ENCODE assay signal across 28 mouse cellular contexts in the genomic region with DNA sequence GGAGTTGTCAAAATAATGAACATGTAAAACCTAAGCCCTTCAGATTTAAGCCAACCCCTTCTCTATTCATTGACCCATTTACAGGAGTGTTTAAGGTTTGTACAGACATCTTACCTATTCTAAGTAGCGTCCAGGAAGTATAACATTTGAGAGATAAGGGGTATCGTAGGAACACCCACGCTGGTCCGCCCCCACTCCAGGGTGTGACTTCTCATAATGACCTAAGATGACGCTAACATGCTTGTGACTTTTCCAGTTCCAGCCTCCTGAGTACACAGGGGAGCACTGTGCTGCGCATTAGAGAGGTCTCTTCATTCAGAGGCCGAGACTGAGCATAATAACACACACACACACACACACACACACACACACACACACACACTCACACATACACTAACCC.
DNase-seq lines count a peak whose midpoint lies in the region; ATAC-seq and TF ChIP-seq lines count a peak whose summit lies in the region.
"Had no signal": no experiment of that assay in that cellular context is flagged by ENCODE, and none has a peak within 500 bp of the region (broad histone marks: within the 10 kb centered on the region; RNA-seq: fewer than 3 reads in every experiment).

No protein-coding gene starts in this region.

- H3K27me3 ChIP-seq in intestine, embryonic 15.5 days (replicated peaks), result no peaks in the 10 kb centered on the region
- no peaks in the 10 kb centered on the region for H3K27me3 ChIP-seq in lung, embryonic 14.5 days (ENCODE audit: insufficient read depth, low read length)
- no peaks in the 10 kb centered on the region for H3K27me3 ChIP-seq in stomach, embryonic 15.5 days (replicated peaks)
- H3K27me3 ChIP-seq: embryonic facial prominence, embryonic 15.5 days; forebrain, embryonic 13.5 days; liver, embryonic 12.5 days; midbrain, embryonic 13.5 days; neural tube, embryonic 13.5 days; Patski had no signal

- WGBS in intestine, embryonic 15.5 days, result 64% methylated on average over 7 of the region's 7 CpGs
- WGBS in lung, embryonic 14.5 days, result 55% methylated on average over 7 of the region's 7 CpGs
- WGBS in stomach, embryonic 15.5 days, result 69% methylated on average over 7 of the region's 7 CpGs

- DNase-seq in lung, embryonic 14.5 days, result peak; percentile 22
- DNase-seq in lung, postnatal 14 days, result peak; percentile 28
- DNase-seq in cerebellum, postnatal 36 days, result no peak
- no peak for DNase-seq in retina, postnatal 1 day
- no peak for DNase-seq in right cerebral cortex, adult 18-20 months
- DNase-seq: adrenal gland, postnatal 14 days; cerebellum, adult 11 months; cerebellum, postnatal 10 days; gastrocnemius, postnatal 25 days; heart, adult 18-20 months; heart, postnatal 4 days; kidney, adult 2 months; layer of hippocampus, postnatal 36 days; left cerebral cortex, postnatal 4 days; liver, postnatal 0 days; right cerebral cortex, postnatal 25 days had no signal

- H3K4me3 ChIP-seq in intestine, embryonic 15.5 days (replicated peaks), result no peak overlapping the region
- no peak overlapping the region for H3K4me3 ChIP-seq in lung, embryonic 14.5 days (ENCODE audit: low read depth, low read length)
- H3K4me3 ChIP-seq in stomach, embryonic 15.5 days (replicated peaks), result no peak overlapping the region
- H3K4me3 ChIP-seq: embryonic facial prominence, embryonic 10.5 days; embryonic facial prominence, embryonic 15.5 days; forebrain, embryonic 13.5 days; liver, embryonic 12.5 days; midbrain, embryonic 13.5 days; neural tube, embryonic 13.5 days had no signal

- no peak overlapping the region for H3K9ac ChIP-seq in intestine, embryonic 15.5 days
- H3K9ac ChIP-seq in lung, embryonic 14.5 days, result no peak overlapping the region
- no peak overlapping the region for H3K9ac ChIP-seq in stomach, embryonic 15.5 days
- H3K9ac ChIP-seq: embryonic facial prominence, embryonic 15.5 days; forebrain, embryonic 13.5 days; hindbrain, embryonic 14.5 days; liver, embryonic 12.5 days; liver, postnatal 0 days; midbrain, embryonic 13.5 days; neural tube, embryonic 13.5 days had no signal

- ATAC-seq in intestine, embryonic 15.5 days, result 0 out of 2 replicates have a peak, but pooled peaks have one; percentile 4
- ATAC-seq in lung, embryonic 14.5 days (ENCODE audit: insufficient read depth), result no peak
- ATAC-seq in stomach, embryonic 15.5 days (ENCODE audit: insufficient read depth, low FRiP score, low read depth), result 0 out of 2 replicates have a peak, but pooled peaks have one; percentile 35
- ATAC-seq: forebrain, embryonic 13.5 days; liver, embryonic 12.5 days; liver, postnatal 0 days; midbrain, embryonic 13.5 days had no signal

- H3K36me3 ChIP-seq in intestine, embryonic 15.5 days, result no peaks in the 10 kb centered on the region
- H3K36me3 ChIP-seq in lung, embryonic 14.5 days (ENCODE audit: insufficient read depth), result no peaks in the 10 kb centered on the region
- no peaks in the 10 kb centered on the region for H3K36me3 ChIP-seq in stomach, embryonic 15.5 days
- H3K36me3 ChIP-seq: embryonic facial prominence, embryonic 10.5 days; embryonic facial prominence, embryonic 15.5 days; liver, embryonic 12.5 days; midbrain, embryonic 13.5 days; neural tube, embryonic 13.5 days had no signal

- no peak overlapping the region for H3K4me2 ChIP-seq in intestine, embryonic 15.5 days (replicated peaks)
- H3K4me2 ChIP-seq in lung, embryonic 14.5 days, result no peak overlapping the region
- H3K4me2 ChIP-seq in stomach, embryonic 15.5 days, result no peak overlapping the region
- H3K4me2 ChIP-seq: embryonic facial prominence, embryonic 15.5 days; forebrain, embryonic 13.5 days; heart, embryonic 11.5 days; hindbrain, embryonic 14.5 days; liver, embryonic 12.5 days; midbrain, embryonic 13.5 days; neural tube, embryonic 13.5 days had no signal

- H3K9me3 ChIP-seq in intestine, embryonic 15.5 days, result no peaks in the 10 kb centered on the region
- no peaks in the 10 kb centered on the region for H3K9me3 ChIP-seq in lung, embryonic 14.5 days (ENCODE audit: low read depth, low read length)
- H3K9me3 ChIP-seq in stomach, embryonic 15.5 days, result no peaks in the 10 kb centered on the region
- H3K9me3 ChIP-seq: embryonic facial prominence, embryonic 10.5 days; embryonic facial prominence, embryonic 15.5 days; forebrain, embryonic 13.5 days; liver, embryonic 12.5 days; midbrain, embryonic 13.5 days; neural tube, embryonic 13.5 days had no signal

- no peak for TF ChIP-seq CTCF in lung, embryonic 14.5 days (IDR thresholded peaks at IDR 0.05; ENCODE audit: low read depth)

- 0 out of 2 replicates have a peak, but pooled peaks cover 2% of the 10 kb centered on the region for H3K4me1 ChIP-seq in intestine, embryonic 15.5 days (replicated peaks)
- no peaks in the 10 kb centered on the region for H3K4me1 ChIP-seq in lung, embryonic 14.5 days (ENCODE audit: insufficient read depth)
- no peaks in the 10 kb centered on the region for H3K4me1 ChIP-seq in stomach, embryonic 15.5 days
- H3K4me1 ChIP-seq: embryonic facial prominence, embryonic 15.5 days; forebrain, embryonic 13.5 days; midbrain, embryonic 13.5 days; neural tube, embryonic 13.5 days had no signal

- H3K27ac ChIP-seq in intestine, embryonic 15.5 days, result no peak overlapping the region
- no peak overlapping the region for H3K27ac ChIP-seq in lung, embryonic 14.5 days (ENCODE audit: low read depth)
- no peak overlapping the region for H3K27ac ChIP-seq in stomach, embryonic 15.5 days
- H3K27ac ChIP-seq: embryonic facial prominence, embryonic 15.5 days; forebrain, embryonic 13.5 days; hindbrain, embryonic 14.5 days; kidney, postnatal 0 days; liver, embryonic 12.5 days; midbrain, embryonic 13.5 days; neural tube, embryonic 13.5 days had no signal

Comparison
In these comparisons a context has a peak if more than half of its experiments do, and no peak if none do; other contexts are left out.
1. DNase-seq: peak in lung, embryonic 14.5 days (single experiment) and lung, postnatal 14 days (single experiment); none in cerebellum, postnatal 36 days (0 of 2), retina, postnatal 1 day (single experiment) and right cerebral cortex, adult 18-20 months (single experiment).